Comparison of ENCODE assay signal across 8 mouse cellular contexts in the genomic region with DNA sequence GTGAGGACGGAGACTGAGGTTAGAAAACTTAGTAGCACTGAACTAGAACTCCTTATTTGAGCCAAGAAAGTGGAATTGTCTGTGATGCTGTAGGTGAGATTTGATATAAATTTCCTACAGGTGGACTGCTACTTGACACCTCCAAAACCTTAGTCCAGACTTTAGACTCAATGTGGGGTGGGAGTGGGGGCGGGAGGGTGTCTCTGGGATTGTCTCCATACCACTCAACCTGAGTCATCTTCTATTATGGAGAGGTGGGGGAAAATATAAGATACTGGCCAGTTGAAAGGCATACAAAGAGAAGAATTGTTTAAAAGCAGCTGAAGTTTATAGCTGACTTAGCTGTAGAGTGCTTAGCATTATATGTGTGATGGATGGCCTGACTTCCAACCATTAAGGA. TPM values are rescaled to one million over a fixed set of nuclear protein-coding genes. Genes with fewer than 3 reads are reported as not detected.
A peak's percentile ranks its signal among the peaks of the same experiment; 100 is the strongest.
DNase-seq lines count a peak whose midpoint lies in the region; ATAC-seq and TF ChIP-seq lines count a peak whose summit lies in the region.

No protein-coding gene starts in this region.

- H3K27me3 ChIP-seq in heart, embryonic 16.5 days (ENCODE audit: control insufficient read depth, insufficient read depth, low read length) = peaks cover under 1% of the 10 kb centered on the region
- H3K27me3 ChIP-seq in G1E (ENCODE audit: insufficient read depth, low read length) = peaks cover 5% of the 10 kb centered on the region; the same call in 1 of the 2 replicates
- H3K27me3 ChIP-seq in forebrain, postnatal 0 days (ENCODE audit: insufficient read depth, low read length) = peaks cover 11% of the 10 kb centered on the region

- H3K9me3 ChIP-seq in heart, embryonic 16.5 days (replicated peaks; ENCODE audit: control insufficient read depth, low read length) = no peaks in the 10 kb centered on the region
- no peaks in the 10 kb centered on the region for H3K9me3 ChIP-seq in G1E (replicated peaks)
- no peaks in the 10 kb centered on the region for H3K9me3 ChIP-seq in forebrain, postnatal 0 days (ENCODE audit: low read length)

- 24% methylated on average over 2 of the region's 2 CpGs for WGBS in heart, embryonic 16.5 days
- 45% methylated on average over 2 of the region's 2 CpGs for WGBS in forebrain, postnatal 0 days
- 25% methylated on average over 2 of the region's 2 CpGs for WGBS in macrophage (ENCODE audit: missing documents)

- no peak for DNase-seq in heart, postnatal 10 days
- DNase-seq in G1E (ENCODE audit: low spot score) = no peak
- DNase-seq in forebrain, postnatal 0 days = no peak
- DNase-seq in right cerebral cortex, adult 18-20 months = no peak
- DNase-seq in left cerebral cortex, postnatal 14 days (ENCODE audit: low spot score in 2 of 2) = no peak

- peak overlapping the region; percentile 96 for H3K9ac ChIP-seq in heart, embryonic 16.5 days (ENCODE audit: low read length)
- peak overlapping the region; percentile 70; the same call in 1 of the 2 replicates for H3K9ac ChIP-seq in forebrain, postnatal 0 days

- TF ChIP-seq CTCF in G1E (IDR thresholded peaks at IDR 0.05; ENCODE audit: low read depth, low read length) = no peak
- TF ChIP-seq CTCF in forebrain, postnatal 0 days (IDR thresholded peaks at IDR 0.05; ENCODE audit: low read depth) = no peak

- peak overlapping the region; percentile 98 for H3K27ac ChIP-seq in heart, embryonic 16.5 days (ENCODE audit: low read length)
- no peak overlapping the region for H3K27ac ChIP-seq in forebrain, postnatal 0 days (ENCODE audit: low read depth, low read length)
- peak overlapping the region; percentile 95 for H3K27ac ChIP-seq in macrophage

- peaks cover 35% of the 10 kb centered on the region for H3K36me3 ChIP-seq in heart, embryonic 16.5 days (ENCODE audit: control insufficient read depth, insufficient read depth)
- H3K36me3 ChIP-seq in G1E (replicated peaks) = peaks cover 55% of the 10 kb centered on the region
- peaks cover 36% of the 10 kb centered on the region for H3K36me3 ChIP-seq in forebrain, postnatal 0 days (ENCODE audit: insufficient read depth)
- H3K36me3 ChIP-seq in macrophage (ENCODE audit: inconsistent target) = peaks cover 38% of the 10 kb centered on the region

- H3K4me1 ChIP-seq in heart, embryonic 16.5 days (ENCODE audit: control insufficient read depth, insufficient read depth, low read length) = peaks cover 28% of the 10 kb centered on the region
- H3K4me1 ChIP-seq in G1E (ENCODE audit: insufficient read depth, low read depth, low read length) = peaks cover 54% of the 10 kb centered on the region
- H3K4me1 ChIP-seq in forebrain, postnatal 0 days (ENCODE audit: insufficient read depth) = peaks cover 28% of the 10 kb centered on the region

- peak overlapping the region; percentile 70 for H3K4me3 ChIP-seq in heart, embryonic 16.5 days (ENCODE audit: low read length)
- H3K4me3 ChIP-seq in G1E (ENCODE audit: low read depth, low read length) (peak overlapping the region; percentile 82), macrophage (ENCODE audit: inconsistent target) (peak overlapping the region; percentile 79)
- peak overlapping the region; percentile 69 for H3K4me3 ChIP-seq in forebrain, postnatal 0 days (ENCODE audit: low read depth, low read length)

- H3K79me2 ChIP-seq in macrophage (ENCODE audit: inconsistent target) = peaks cover 64% of the 10 kb centered on the region

- intact Hi-C loops in heart, postnatal 10 days (cut with DNase I) = no loop called here
- intact Hi-C loops in left cerebral cortex, postnatal 14 days (cut with DNase I) = no loop called here

- peak overlapping the region; percentile 83 for H3K4me2 ChIP-seq in heart, embryonic 16.5 days (ENCODE audit: low read depth, low read length)
- peak overlapping the region; percentile 87 for H3K4me2 ChIP-seq in forebrain, postnatal 0 days (ENCODE audit: low read depth)

- ATAC-seq in heart, embryonic 16.5 days (replicated peaks; ENCODE audit: extremely low read depth, insufficient read depth, low FRiP score) = no peak
- no peak for ATAC-seq in G1E (ENCODE audit: extremely low read depth, insufficient number of reproducible peaks, low FRiP score, poor library complexity, severe bottlenecking)
- ATAC-seq in forebrain, postnatal 0 days = no peak
- ATAC-seq in megakaryocyte progenitor cell, adult 5-6 weeks (replicated peaks; ENCODE audit: poor library complexity) = no peak

RNA-seq across cellular contexts. Expression of a gene that starts 4.3 kb away (rescaled TPM):
- 54.0 and 55.3 TPM in 2 replicates for polyA plus RNA-seq in heart, embryonic 16.5 days (2015; fragmentation: Nextera tagmentation; extraction: Ambion mirVana)
- 10 to 100 TPM; 28.8 to 32.0 TPM for total RNA-seq in heart, postnatal 10 days (2021)
- total RNA-seq in G1E (2014; fragmentation: Nextera tagmentation) = 15.4 and 19.4 TPM in 2 replicates
- 29.5 and 35.4 TPM in 2 replicates for total RNA-seq in G1E (2017)
- 10.7 and 12.1 TPM in 2 replicates for polyA plus RNA-seq in G1E (2012)
- total RNA-seq in forebrain, postnatal 0 days (2014; rRNA removed) = 21.7 and 25.2 TPM in 2 replicates
- 26.6 and 33.3 TPM in 2 replicates for polyA plus RNA-seq in forebrain, postnatal 0 days (2015; fragmentation: Nextera tagmentation; extraction: Ambion mirVana)
- total RNA-seq in macrophage (2018; cell fraction: chromatin; rRNA removed) = 100 to 1,000 TPM in 14 of 26 experiments, 10 to 100 TPM in 12; 42.8 to 220 (median 111) TPM
- total RNA-seq in macrophage (2018; cell fraction: cytosol; rRNA removed) = 10 to 100 TPM; 14.7 to 38.5 (median 29.1) TPM
- total RNA-seq in macrophage (2018; cell fraction: nucleus; rRNA removed) = 100 to 1,000 TPM in 10 of 26 experiments, 10 to 100 TPM in 16; 27.7 to 144 (median 77.6) TPM
- 23.0 to 34.3 TPM (median 33.0 TPM) in 3 replicates for polyA plus RNA-seq in macrophage (2018)
- 10 to 100 TPM; 14.0 to 14.6 TPM for total RNA-seq in left cerebral cortex, postnatal 14 days (2021)
- 27.3 and 27.4 TPM in 2 replicates for total RNA-seq in megakaryocyte progenitor cell, adult 5-6 weeks (2015)
- total RNA-seq in megakaryocyte progenitor cell, adult 5-6 weeks (2017) = 35.4 and 38.8 TPM in 2 replicates

RNA-seq across cellular contexts. Expression of a gene that starts 7.4 kb away (rescaled TPM):
- polyA plus RNA-seq in heart, embryonic 16.5 days (2015; fragmentation: Nextera tagmentation; extraction: Ambion mirVana) = 44.3 and 44.7 TPM in 2 replicates
- total RNA-seq in heart, postnatal 10 days (2021) = 10 to 100 TPM; 25.7 to 26.8 TPM
- 30.4 and 33.1 TPM in 2 replicates for total RNA-seq in G1E (2014; fragmentation: Nextera tagmentation)
- total RNA-seq in G1E (2017) = 16.0 and 21.3 TPM in 2 replicates
- polyA plus RNA-seq in G1E (2012) = 24.4 and 45.3 TPM in 2 replicates
- 109 and 118 TPM in 2 replicates for total RNA-seq in forebrain, postnatal 0 days (2014; rRNA removed)
- 128 and 129 TPM in 2 replicates for polyA plus RNA-seq in forebrain, postnatal 0 days (2015; fragmentation: Nextera tagmentation; extraction: Ambion mirVana)
- 10 to 100 TPM in 7 of 26 experiments, 1 to 10 TPM in 19; 2.1 to 14.0 (median 6.9) TPM for total RNA-seq in macrophage (2018; cell fraction: chromatin; rRNA removed)
- total RNA-seq in macrophage (2018; cell fraction: cytosol; rRNA removed) = 10 to 100 TPM; 22.8 to 48.0 (median 37.4) TPM
- 10 to 100 TPM in 20 of 26 experiments, 1 to 10 TPM in 6; 7.4 to 28.0 (median 12.9) TPM for total RNA-seq in macrophage (2018; cell fraction: nucleus; rRNA removed)
- 30.9 to 32.2 TPM (median 30.9 TPM) in 3 replicates for polyA plus RNA-seq in macrophage (2018)
- total RNA-seq in left cerebral cortex, postnatal 14 days (2021) = 10 to 100 TPM; 77.2 to 79.0 TPM
- 16.7 and 17.1 TPM in 2 replicates for total RNA-seq in megakaryocyte progenitor cell, adult 5-6 weeks (2015)
- 15.2 and 15.3 TPM in 2 replicates for total RNA-seq in megakaryocyte progenitor cell, adult 5-6 weeks (2017)

RNA-seq across cellular contexts. Expression of a gene that starts 8.6 kb away (rescaled TPM):
- polyA plus RNA-seq in heart, embryonic 16.5 days (2015; fragmentation: Nextera tagmentation; extraction: Ambion mirVana) = 1.7 and 2.5 TPM in 2 replicates
- not detected for total RNA-seq in heart, postnatal 10 days (2021)
- total RNA-seq in G1E (2014; fragmentation: Nextera tagmentation) (1.1 TPM in 1 of 2 replicates, not detected in the other), G1E (2017) (6.2 and 7.3 TPM in 2 replicates)
- polyA plus RNA-seq in G1E (2012) (1.1 TPM in 2 replicates), macrophage (2018) (not detected in 3 replicates)
- 6.4 and 11.6 TPM in 2 replicates for total RNA-seq in forebrain, postnatal 0 days (2014; rRNA removed)
- polyA plus RNA-seq in forebrain, postnatal 0 days (2015; fragmentation: Nextera tagmentation; extraction: Ambion mirVana) = 5.9 and 7.0 TPM in 2 replicates
- not detected for total RNA-seq in macrophage (2018; cell fraction: chromatin; rRNA removed)
- not detected for total RNA-seq in macrophage (2018; cell fraction: cytosol; rRNA removed)
- total RNA-seq in macrophage (2018; cell fraction: nucleus; rRNA removed) = not detected
- total RNA-seq in left cerebral cortex, postnatal 14 days (2021) = 1 to 10 TPM; 2.3 to 3.1 TPM
- 0.12 TPM in 1 of 2 replicates, not detected in the other for total RNA-seq in megakaryocyte progenitor cell, adult 5-6 weeks (2015)
- 0.33 and 0.37 TPM in 2 replicates for total RNA-seq in megakaryocyte progenitor cell, adult 5-6 weeks (2017)

RNA-seq across cellular contexts. Expression of a gene that starts 12.0 kb away (rescaled TPM):
- polyA plus RNA-seq in heart, embryonic 16.5 days (2015; fragmentation: Nextera tagmentation; extraction: Ambion mirVana) = 87.4 and 87.7 TPM in 2 replicates
- 10 to 100 TPM; 47.0 to 56.0 TPM for total RNA-seq in heart, postnatal 10 days (2021)
- 11.7 and 16.8 TPM in 2 replicates for total RNA-seq in G1E (2014; fragmentation: Nextera tagmentation)
- 4.2 and 5.5 TPM in 2 replicates for total RNA-seq in G1E (2017)
- 28.9 and 33.9 TPM in 2 replicates for polyA plus RNA-seq in G1E (2012)
- 48.5 and 51.5 TPM in 2 replicates for total RNA-seq in forebrain, postnatal 0 days (2014; rRNA removed)
- polyA plus RNA-seq in forebrain, postnatal 0 days (2015; fragmentation: Nextera tagmentation; extraction: Ambion mirVana) = 42.2 and 43.1 TPM in 2 replicates
- total RNA-seq in macrophage (2018; cell fraction: chromatin; rRNA removed) = 10 to 100 TPM in 1 of 26 experiments, 1 to 10 TPM in 23, under 1 TPM in 2; 0.61 to 16.6 (median 5.8) TPM
- 10 to 100 TPM in 25 of 26 experiments, 1 to 10 TPM in 1; 9.5 to 27.1 (median 17.0) TPM for total RNA-seq in macrophage (2018; cell fraction: cytosol; rRNA removed)
- total RNA-seq in macrophage (2018; cell fraction: nucleus; rRNA removed) = 10 to 100 TPM in 12 of 26 experiments, 1 to 10 TPM in 14; 3.7 to 23.0 (median 9.7) TPM
- polyA plus RNA-seq in macrophage (2018) = 17.0 to 33.6 TPM (median 19.7 TPM) in 3 replicates
- 10 to 100 TPM; 13.0 to 16.2 TPM for total RNA-seq in left cerebral cortex, postnatal 14 days (2021)
- 6.6 and 7.3 TPM in 2 replicates for total RNA-seq in megakaryocyte progenitor cell, adult 5-6 weeks (2015)
- 2.8 and 4.1 TPM in 2 replicates for total RNA-seq in megakaryocyte progenitor cell, adult 5-6 weeks (2017)

RNA-seq across cellular contexts. Expression of a gene that starts 13.7 kb away (rescaled TPM):
- 32.4 and 33.3 TPM in 2 replicates for polyA plus RNA-seq in heart, embryonic 16.5 days (2015; fragmentation: Nextera tagmentation; extraction: Ambion mirVana)
- total RNA-seq in heart, postnatal 10 days (2021) = 10 to 100 TPM; 12.9 to 16.7 TPM
- total RNA-seq in G1E (2014; fragmentation: Nextera tagmentation) (16.3 and 22.6 TPM in 2 replicates), G1E (2017) (18.4 and 35.0 TPM in 2 replicates)
- polyA plus RNA-seq in G1E (2012) (1.4 and 1.7 TPM in 2 replicates), macrophage (2018) (9.4 to 15.1 TPM (median 10.0 TPM) in 3 replicates)
- total RNA-seq in forebrain, postnatal 0 days (2014; rRNA removed) = 59.9 and 73.3 TPM in 2 replicates
- 65.9 and 70.4 TPM in 2 replicates for polyA plus RNA-seq in forebrain, postnatal 0 days (2015; fragmentation: Nextera tagmentation; extraction: Ambion mirVana)
- 10 to 100 TPM in 14 of 26 experiments, 1 to 10 TPM in 12; 2.6 to 35.7 (median 11.3) TPM for total RNA-seq in macrophage (2018; cell fraction: chromatin; rRNA removed)
- total RNA-seq in macrophage (2018; cell fraction: cytosol; rRNA removed) = 10 to 100 TPM in 1 of 26 experiments, 1 to 10 TPM in 25; 4.5 to 10.6 (median 7.5) TPM
- 10 to 100 TPM in 8 of 26 experiments, 1 to 10 TPM in 18; 1.8 to 21.2 (median 8.1) TPM for total RNA-seq in macrophage (2018; cell fraction: nucleus; rRNA removed)
- 10 to 100 TPM; 38.4 to 39.2 TPM for total RNA-seq in left cerebral cortex, postnatal 14 days (2021)
- 9.2 and 14.3 TPM in 2 replicates for total RNA-seq in megakaryocyte progenitor cell, adult 5-6 weeks (2015)
- 10.7 and 13.0 TPM in 2 replicates for total RNA-seq in megakaryocyte progenitor cell, adult 5-6 weeks (2017)
